Mouse (Mus musculus) midbrain, postnatal 0 days (tissue): ENCODE results near the gene Il1rap. TPM values are rescaled to one million over a fixed set of nuclear protein-coding genes. Genes with fewer than 3 reads are reported as not detected.

Experiments
- ATAC-seq: fragments of 200-750 bp; cut with Nextera tagmentation; 2 replicates; pipeline ENCODE4 v1.8.0; 2017; ENCODE audit warnings: moderate number of reproducible peaks, mild to moderate bottlenecking, moderate TSS enrichment, moderate library complexity; ENCODE audit not compliant: low FRiP score
- DNase-seq: peaks from one replicate; pipeline ENCODE4 v3.0.0-alpha.2; 2015; ENCODE audit warnings: low spot score
- H3K27ac ChIP-seq: fragments of 300-500 bp; sonication (generic); 2 replicates; pipeline ENCODE4 v1.5.1; 2014; ENCODE audit warnings: low read depth, mild to moderate bottlenecking, low read length, mixed read lengths
- H3K27me3 ChIP-seq: fragments of 300-500 bp; sonication (generic); 2 replicates; pipeline ENCODE4 v1.6.1; 2014; ENCODE audit warnings: low read length, control low read depth, mixed read lengths; ENCODE audit not compliant: insufficient read depth
- H3K36me3 ChIP-seq: fragments of 300-500 bp; sonication (generic); 2 replicates; pipeline ENCODE4 v1.6.1; 2014; ENCODE audit warnings: low read length, control low read depth, mixed read lengths; ENCODE audit not compliant: insufficient read depth
- H3K4me1 ChIP-seq: fragments of 300-500 bp; sonication (generic); 2 replicates; pipeline ENCODE4 v1.6.1; 2014; ENCODE audit warnings: mild to moderate bottlenecking, control low read depth, antibody characterized with exemption, low read length, mixed read lengths; ENCODE audit not compliant: insufficient read depth
- H3K4me2 ChIP-seq: fragments of 300-500 bp; sonication (generic); 2 replicates; pipeline ENCODE4 v1.6.1; 2014; ENCODE audit warnings: low read depth, mild to moderate bottlenecking, low read length, mixed read lengths; ENCODE audit not compliant: poor library complexity, severe bottlenecking
- H3K4me3 ChIP-seq: fragments of 300-500 bp; sonication (generic); 2 replicates; pipeline ENCODE4 v1.5.1; 2014; ENCODE audit warnings: low read depth, mild to moderate bottlenecking, low read length, moderate library complexity
- H3K9ac ChIP-seq: fragments of 300-500 bp; sonication (generic); replicated peaks from 2 replicates; pipeline ENCODE4 v1.6.1; 2014; ENCODE audit warnings: mild to moderate bottlenecking, low read length, moderate library complexity, mixed read lengths; ENCODE audit not compliant: poor library complexity, severe bottlenecking
- H3K9me3 ChIP-seq: fragments of 300-500 bp; sonication (generic); 2 replicates; pipeline ENCODE4 v1.6.1; 2016; ENCODE audit warnings: low read length, control low read depth
- CTCF ChIP-seq: IDR thresholded peaks from 2 replicates; pipeline ENCODE4 v1.5.1; 2016; ENCODE audit warnings: antibody characterized with exemption, mild to moderate bottlenecking
- WGBS: fragments of 180-500 bp; shearing (Covaris S2); extraction: QIAGEN DNeasy Blood & Tissue Kit; methylation state at CpG from one replicate; pipeline ENCODE4 v1.1.7; 2014; 5-methylcytosine and 5-hydroxymethylcytosine counted together
- polyA plus RNA-seq: library from polyadenylated mRNA; unstranded; fragments of >200 nt; fragmentation: Nextera tagmentation; extraction: Ambion mirVana; gene quantifications from 2 replicates; pipeline ENCODE4 v1.2.1, GENCODE M21; 2015
- total RNA-seq: library from RNA; depleted of rRNA; stranded (reverse); fragments of >200 nt; gene quantifications from 2 replicates; pipeline ENCODE4 v1.2.3, GENCODE M21; 2014

Il1rap gene
- total and polyA plus RNA-seq, 2 experiments from 2014 or later, result 7.9 to 10.5 TPM

DNA sequence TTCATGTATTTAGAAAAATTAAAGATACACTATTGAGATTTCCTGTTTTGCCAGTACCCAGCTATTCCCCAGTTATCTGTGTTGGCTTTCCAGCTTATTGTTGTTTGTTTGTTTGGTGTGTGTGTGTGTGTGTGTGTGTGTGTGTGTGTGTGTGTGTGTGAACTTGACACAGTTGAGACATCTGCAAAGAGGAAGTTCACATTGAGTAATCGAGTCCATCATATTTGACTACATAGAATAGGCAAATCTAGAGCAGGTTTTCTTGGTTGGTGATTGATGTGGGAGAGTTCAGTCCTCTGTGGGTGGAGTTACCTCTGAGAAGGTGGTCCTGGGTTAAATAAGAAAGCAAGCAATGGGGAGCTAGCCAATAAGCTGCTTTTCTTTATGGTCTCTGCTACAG is 22.7 kb upstream of the Il1rap start:
- H3K9me3 ChIP-seq, result no peaks in the 10 kb centered on the region
- WGBS, result 93% methylated on average over 1 of the region's 1 CpGs

DNA sequence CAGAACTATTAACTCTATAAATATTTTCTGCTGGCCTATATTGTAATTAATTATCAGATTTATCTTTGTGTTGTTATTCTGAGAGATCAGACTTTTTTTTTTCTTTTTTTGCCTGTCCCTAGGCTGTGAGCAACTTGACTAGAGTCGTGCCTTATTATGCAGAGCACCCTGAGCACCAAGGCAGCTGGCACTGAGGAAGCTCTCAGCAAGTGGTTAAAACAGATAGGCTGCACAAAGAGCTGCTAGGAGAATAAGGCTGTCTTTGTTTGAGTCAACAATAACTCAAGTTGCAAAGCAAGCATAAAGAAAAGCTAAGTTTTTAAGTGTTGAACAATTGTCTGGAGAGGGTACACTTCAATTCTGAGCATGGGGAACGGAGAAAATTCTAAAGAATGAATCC is 19.8 kb upstream of the Il1rap start:
- H3K9me3 ChIP-seq, result no peaks in the 10 kb centered on the region
- H3K4me2 ChIP-seq, result no peak overlapping the region
- H3K4me3 ChIP-seq, result no peak overlapping the region
- WGBS, result 27% methylated on average over 2 of the region's 2 CpGs
- DNase-seq (no peak), ATAC-seq (no peak)
- no peaks in the 10 kb centered on the region for H3K36me3 ChIP-seq
- no peak for TF ChIP-seq CTCF
- no peak overlapping the region for H3K27ac ChIP-seq
- H3K27me3 ChIP-seq, result no peaks in the 10 kb centered on the region
- no peak overlapping the region for H3K9ac ChIP-seq
- H3K4me1 ChIP-seq, result no peaks in the 10 kb centered on the region

More for the DNA sequence above, 22.7 kb upstream of the Il1rap start:
- Histone ChIP-seq H3K27ac (no peak overlapping the region), H3K9ac (no peak overlapping the region), H3K36me3 (no peaks in the 10 kb centered on the region), H3K4me3 (no peak overlapping the region), H3K4me1 (no peaks in the 10 kb centered on the region), H3K27me3 (no peaks in the 10 kb centered on the region), H3K4me2 (no peak overlapping the region)
- no peak for DNase-seq
- no peak for TF ChIP-seq CTCF
- no peak for ATAC-seq

DNA sequence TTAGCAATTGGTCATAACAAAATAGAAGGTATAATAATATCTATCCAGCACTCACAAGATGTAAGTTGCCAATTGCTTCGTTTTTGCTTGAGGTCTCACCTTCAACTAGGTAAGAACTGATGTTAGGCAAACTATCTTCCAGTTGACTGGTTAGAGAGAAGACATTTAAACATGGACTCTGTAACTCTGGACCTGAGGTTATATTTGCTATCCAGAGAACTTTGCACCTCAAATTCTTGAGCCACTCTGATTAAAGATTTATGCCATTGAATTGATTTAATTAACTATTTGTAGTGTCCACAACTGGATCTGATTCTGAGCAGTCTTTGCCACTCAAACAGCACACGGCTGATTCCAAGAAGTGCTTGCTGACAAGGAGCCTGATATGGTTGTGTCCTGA is 18.7 kb upstream of the Il1rap start:
- H3K27me3 ChIP-seq, result no peaks in the 10 kb centered on the region
- WGBS, result 87% methylated on average over 2 of the region's 2 CpGs
- H3K4me2 ChIP-seq, result no peak overlapping the region
- no peak for TF ChIP-seq CTCF
- no peak for ATAC-seq
- DNase-seq, result no peak
- H3K9ac ChIP-seq, result no peak overlapping the region
- H3K4me1 ChIP-seq, result no peaks in the 10 kb centered on the region
- no peaks in the 10 kb centered on the region for H3K36me3 ChIP-seq
- H3K27ac ChIP-seq, result no peak overlapping the region
- H3K4me3 ChIP-seq, result no peak overlapping the region
- H3K9me3 ChIP-seq, result no peaks in the 10 kb centered on the region

DNA sequence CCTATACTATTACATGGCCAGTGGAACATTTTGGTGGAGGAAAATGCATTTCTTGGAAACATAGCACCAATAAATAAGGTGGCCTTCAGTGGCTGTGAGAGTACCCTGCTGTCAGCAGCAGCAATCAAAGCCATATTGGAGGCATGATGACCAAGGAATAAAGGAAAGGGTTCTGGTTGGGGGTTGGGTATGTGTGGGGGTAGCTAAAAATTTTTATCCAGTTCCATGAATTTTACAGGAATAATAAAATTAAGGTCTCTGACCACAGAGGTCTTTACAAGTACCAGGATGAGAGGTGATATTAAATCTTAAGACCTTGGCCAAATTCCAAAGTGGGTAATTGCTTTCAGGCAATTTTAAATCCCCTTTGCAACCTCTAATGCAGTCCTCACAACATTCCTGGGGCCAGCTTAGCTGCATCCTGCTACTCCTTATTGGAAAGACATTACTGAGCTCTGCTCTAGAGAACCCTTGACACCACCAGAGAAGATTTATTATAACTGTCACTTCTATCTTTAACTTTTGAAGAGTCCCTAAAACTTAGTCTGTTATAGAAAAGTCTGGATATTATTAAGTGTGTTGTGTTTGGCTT is 12.0 kb upstream of the Il1rap start:
- Histone ChIP-seq H3K4me2 (no peak overlapping the region), H3K36me3 (no peaks in the 10 kb centered on the region), H3K4me1 (no peaks in the 10 kb centered on the region), H3K9ac (no peak overlapping the region), H3K4me3 (no peak overlapping the region), H3K9me3 (no peaks in the 10 kb centered on the region), H3K27ac (no peak overlapping the region), H3K27me3 (no peaks in the 10 kb centered on the region)
- ATAC-seq, result no peak
- no peak for TF ChIP-seq CTCF
- DNase-seq, result no peak

DNA sequence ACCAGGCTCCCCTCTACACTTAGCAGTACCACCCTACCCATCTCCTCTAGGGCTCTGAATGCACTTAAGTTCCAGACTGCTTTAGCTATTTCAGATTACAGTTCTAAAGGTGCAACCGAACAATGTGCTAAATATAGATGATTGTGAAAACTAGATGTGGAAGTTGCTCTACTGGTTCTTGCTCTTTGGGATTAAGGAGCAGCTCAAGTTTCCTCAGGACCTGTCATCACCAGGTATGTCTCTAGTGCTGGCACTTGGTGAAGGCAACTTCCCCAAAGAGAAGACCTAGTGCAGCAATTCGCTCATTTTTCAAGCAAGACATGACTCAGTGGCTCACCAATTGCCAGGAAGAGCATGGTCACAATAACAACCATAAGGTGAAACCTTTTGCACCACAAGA is 9.7 kb upstream of the Il1rap start:
- WGBS, result 89% methylated on average over 2 of the region's 2 CpGs
- DNase-seq, result no peak
- no peak overlapping the region for H3K9ac ChIP-seq
- no peaks in the 10 kb centered on the region for H3K9me3 ChIP-seq
- H3K4me1 ChIP-seq, result no peaks in the 10 kb centered on the region
- no peaks in the 10 kb centered on the region for H3K27me3 ChIP-seq
- H3K36me3 ChIP-seq, result no peaks in the 10 kb centered on the region
- H3K4me2 ChIP-seq, result no peak overlapping the region
- TF ChIP-seq CTCF, result no peak
- no peak overlapping the region for H3K27ac ChIP-seq
- ATAC-seq, result no peak
- H3K4me3 ChIP-seq, result no peak overlapping the region

DNA sequence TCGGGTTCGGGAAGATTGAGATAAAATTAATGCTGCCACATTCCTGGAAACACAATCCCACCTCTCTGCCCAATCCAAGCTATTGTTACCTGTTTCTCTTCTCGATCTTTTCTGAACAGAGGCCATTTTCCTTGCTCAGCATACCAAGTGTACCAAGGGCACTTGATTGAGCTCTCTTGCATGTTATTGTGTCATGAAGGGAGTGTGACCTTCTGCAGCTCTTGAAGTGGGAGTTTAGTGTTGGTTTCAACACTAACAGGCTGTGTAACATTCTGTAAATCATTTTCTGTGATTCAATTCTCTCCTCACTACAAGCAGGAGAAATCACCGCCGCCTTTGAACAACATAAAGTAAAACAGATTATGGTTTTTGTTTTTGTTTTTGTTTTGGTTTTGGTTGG is 7.3 kb upstream of the Il1rap start:
- no peak overlapping the region for H3K4me3 ChIP-seq
- 94% methylated on average over 5 of the region's 5 CpGs for WGBS
- DNase-seq (no peak), ATAC-seq (no peak)
- no peaks in the 10 kb centered on the region for H3K36me3 ChIP-seq
- H3K4me2 ChIP-seq, result no peak overlapping the region
- H3K9ac ChIP-seq, result no peak overlapping the region
- TF ChIP-seq CTCF, result no peak
- H3K4me1 ChIP-seq, result no peaks in the 10 kb centered on the region
- no peaks in the 10 kb centered on the region for H3K9me3 ChIP-seq
- H3K27ac ChIP-seq, result no peak overlapping the region
- H3K27me3 ChIP-seq, result no peaks in the 10 kb centered on the region
